Comparison of ENCODE assay signal across 8 mouse cellular contexts in the genomic region with DNA sequence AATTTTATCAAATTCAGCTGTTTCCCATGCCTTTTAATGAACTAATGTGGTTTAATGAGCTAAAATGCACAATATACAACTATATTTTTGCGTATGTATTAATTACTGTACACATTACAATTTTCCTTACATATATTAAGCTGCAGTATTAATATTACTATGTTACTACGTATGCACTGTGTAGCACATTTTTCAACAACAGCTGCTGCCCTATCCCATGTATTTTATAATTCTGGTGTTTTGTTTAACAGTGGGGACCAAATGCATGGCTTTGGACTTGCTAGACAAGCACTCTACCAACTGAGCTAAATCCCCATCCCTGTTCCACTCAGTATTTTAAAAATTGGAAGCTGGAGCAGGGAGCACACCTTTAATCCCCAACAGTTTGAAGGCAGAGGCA. TPM values are rescaled to one million over a fixed set of nuclear protein-coding genes. Genes with fewer than 3 reads are reported as not detected.
DNase-seq lines count a peak whose midpoint lies in the region; ATAC-seq and TF ChIP-seq lines count a peak whose summit lies in the region.

No protein-coding gene starts in this region.

- H3K27me3 ChIP-seq in kidney, adult 2 months (replicated peaks; ENCODE audit: control insufficient read depth, insufficient read depth, low read length), result no peaks in the 10 kb centered on the region
- no peaks in the 10 kb centered on the region for H3K27me3 ChIP-seq in hindbrain, embryonic 15.5 days
- no peaks in the 10 kb centered on the region for H3K27me3 ChIP-seq in midbrain, embryonic 14.5 days (ENCODE audit: control insufficient read depth, insufficient read depth, low read length)

- 39% methylated on average over 2 of the region's 2 CpGs for WGBS in kidney, adult 2 months
- 30% methylated on average over 2 of the region's 2 CpGs for WGBS in hindbrain, embryonic 15.5 days
- 51% methylated on average over 2 of the region's 2 CpGs for WGBS in midbrain, embryonic 14.5 days

- no peak for TF ChIP-seq POLR2A in kidney, adult 2 months (IDR thresholded peaks at IDR 0.05; ENCODE audit: low read depth, low read length)

- no peak for TF ChIP-seq CTCF in kidney, adult 2 months (conservative IDR thresholded peaks at IDR 0.05; ENCODE audit: insufficient read depth, insufficient read length, low read depth, low read length)

- peak overlapping the region; percentile 68 for H3K4me2 ChIP-seq in hindbrain, embryonic 15.5 days
- H3K4me2 ChIP-seq in midbrain, embryonic 14.5 days (ENCODE audit: low read length), result peak overlapping the region; percentile 70

- H3K4me1 ChIP-seq in kidney, adult 2 months (ENCODE audit: control insufficient read depth, insufficient read depth, low read length), result peaks cover 3% of the 10 kb centered on the region; the same call in 1 of the 2 replicates
- peaks cover 2% of the 10 kb centered on the region; the same call in 1 of the 2 replicates for H3K4me1 ChIP-seq in brown adipose tissue, adult 24 weeks (ENCODE audit: control insufficient read depth, insufficient read depth, insufficient read length, low read length)
- peaks cover 11% of the 10 kb centered on the region for H3K4me1 ChIP-seq in hindbrain, embryonic 15.5 days (replicated peaks)
- H3K4me1 ChIP-seq in midbrain, embryonic 14.5 days (ENCODE audit: control insufficient read depth, insufficient read depth, low read length), result peaks cover 7% of the 10 kb centered on the region; the same call in 1 of the 2 replicates

- H3K9ac ChIP-seq in hindbrain, embryonic 15.5 days, result peak overlapping the region; percentile 66; the same call in 1 of the 2 replicates
- peak overlapping the region; percentile 71 for H3K9ac ChIP-seq in midbrain, embryonic 14.5 days (replicated peaks; ENCODE audit: low read length)

- no peaks in the 10 kb centered on the region for H3K9me3 ChIP-seq in hindbrain, embryonic 15.5 days
- H3K9me3 ChIP-seq in midbrain, embryonic 14.5 days (ENCODE audit: control insufficient read depth, low read length), result no peaks in the 10 kb centered on the region

- H3K4me3 ChIP-seq in kidney, adult 2 months (ENCODE audit: insufficient read depth, low read depth, low read length), result peak overlapping the region; percentile 67
- H3K4me3 ChIP-seq in brown adipose tissue, adult 24 weeks (ENCODE audit: insufficient read depth, low read depth, low read length), result peak overlapping the region; percentile 82
- peak overlapping the region; percentile 65 for H3K4me3 ChIP-seq in hindbrain, embryonic 15.5 days
- peak overlapping the region; percentile 79 for H3K4me3 ChIP-seq in midbrain, embryonic 14.5 days (replicated peaks; ENCODE audit: low read depth, low read length)

- no peak overlapping the region for H3K27ac ChIP-seq in kidney, adult 2 months (ENCODE audit: insufficient read depth, low read depth, low read length)
- no peak overlapping the region for H3K27ac ChIP-seq in brown adipose tissue, adult 24 weeks (replicated peaks; ENCODE audit: low read depth, low read length)
- peak overlapping the region; percentile 79 for H3K27ac ChIP-seq in hindbrain, embryonic 15.5 days (replicated peaks)
- peak overlapping the region; percentile 84 for H3K27ac ChIP-seq in midbrain, embryonic 14.5 days (replicated peaks; ENCODE audit: low read depth, low read length)

- no peak for DNase-seq in kidney, adult 2 months
- no peak for DNase-seq in kidney, postnatal 25 days
- DNase-seq in midbrain, embryonic 14.5 days, result peak; percentile 14
- no peak for DNase-seq in left cerebral cortex, postnatal 14 days (ENCODE audit: low spot score in 2 of 2)
- no peak for DNase-seq in adrenal gland, postnatal 4 days (ENCODE audit: low spot score in 2 of 2)
- no peak for DNase-seq in ovary, postnatal 14 days (ENCODE audit: low spot score)

- peak; percentile 37; the same call in 1 of the 2 replicates for ATAC-seq in hindbrain, embryonic 15.5 days (ENCODE audit: low FRiP score, low read depth)
- ATAC-seq in midbrain, embryonic 14.5 days (ENCODE audit: low FRiP score, low TSS enrichment), result peak; percentile 55; the same call in 1 of the 2 replicates

- no peaks in the 10 kb centered on the region for H3K36me3 ChIP-seq in kidney, adult 2 months (ENCODE audit: control insufficient read depth, insufficient read depth, low read length)
- H3K36me3 ChIP-seq in hindbrain, embryonic 15.5 days, result no peaks in the 10 kb centered on the region
- H3K36me3 ChIP-seq in midbrain, embryonic 14.5 days (ENCODE audit: control insufficient read depth, insufficient read depth, low read length), result no peaks in the 10 kb centered on the region

- intact Hi-C loops in left cerebral cortex, postnatal 14 days (cut with DNase I), result no loop called here

RNA-seq across cellular contexts. Expression of a gene that starts 3.6 kb away (rescaled TPM):
- 6.1 and 7.1 TPM in 2 replicates for polyA plus RNA-seq in kidney, adult 2 months (2012; rRNA removed)
- polyA plus RNA-seq in brown adipose tissue, adult 24 weeks (2012; ENCODE audit: insufficient read depth, insufficient read length, missing spikeins), result 21.0 and 21.2 TPM in 2 replicates
- 37.5 and 37.6 TPM in 2 replicates for polyA plus RNA-seq in hindbrain, embryonic 15.5 days (2015; fragmentation: Nextera tagmentation; extraction: Ambion mirVana)
- polyA plus RNA-seq in midbrain, embryonic 14.5 days (2014; fragmentation: Nextera tagmentation; extraction: Ambion mirVana), result 29.2 and 37.4 TPM in 2 replicates
- 10 to 100 TPM; 51.1 to 55.4 TPM for total RNA-seq in left cerebral cortex, postnatal 14 days (2021)
- 10 to 100 TPM; 63.4 to 75.1 TPM for total RNA-seq in adrenal gland, postnatal 4 days (2021)

Comparison
In these comparisons a context has a peak if more than half of its experiments do, and no peak if none do; other contexts are left out.
1. H3K27ac ChIP-seq: peak in hindbrain, embryonic 15.5 days (single experiment) and midbrain, embryonic 14.5 days (single experiment); none in kidney, adult 2 months (single experiment) and brown adipose tissue, adult 24 weeks (single experiment).
2. Peak in every context shown above with its lines, with median percentiles within 50 percentile points of each other: H3K4me3 ChIP-seq.